Mouse (Mus musculus) WW6 (cell line): ENCODE measurements around the gene Cyfip2.

Experiments
- DNase-seq: peaks from one replicate; pipeline ENCODE4 v3.0.0-alpha.2; 2013; ENCODE audit warnings: low read depth, low spot score

The Cyfip2 gene

DNA sequence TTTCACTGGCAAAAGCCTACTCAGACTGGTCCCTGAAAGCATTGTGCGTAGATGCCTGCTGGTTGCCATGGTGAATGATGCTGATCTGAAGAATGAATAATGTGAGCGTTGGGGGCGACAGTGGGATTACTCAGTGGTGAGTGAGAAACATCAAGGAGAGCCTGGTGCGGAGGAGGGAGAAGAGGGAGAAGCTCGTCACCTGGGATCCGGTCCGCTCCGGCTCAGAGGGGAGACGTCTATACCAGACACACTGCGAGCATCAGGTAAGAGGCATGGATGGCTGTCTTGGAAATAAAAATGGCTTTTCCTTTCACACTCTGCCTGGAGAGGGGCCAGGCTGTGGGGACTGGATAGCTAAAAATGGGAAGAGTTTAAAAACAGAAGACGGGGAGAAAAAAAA, 77.3 kb downstream of the Cyfip2 start, which contains the start of gene Fndc9:
Gene Fndc9 (plus strand): TSS at position 198 of the 400 bp plus-strand sequence.
- DNase-seq: no peak

DNA sequence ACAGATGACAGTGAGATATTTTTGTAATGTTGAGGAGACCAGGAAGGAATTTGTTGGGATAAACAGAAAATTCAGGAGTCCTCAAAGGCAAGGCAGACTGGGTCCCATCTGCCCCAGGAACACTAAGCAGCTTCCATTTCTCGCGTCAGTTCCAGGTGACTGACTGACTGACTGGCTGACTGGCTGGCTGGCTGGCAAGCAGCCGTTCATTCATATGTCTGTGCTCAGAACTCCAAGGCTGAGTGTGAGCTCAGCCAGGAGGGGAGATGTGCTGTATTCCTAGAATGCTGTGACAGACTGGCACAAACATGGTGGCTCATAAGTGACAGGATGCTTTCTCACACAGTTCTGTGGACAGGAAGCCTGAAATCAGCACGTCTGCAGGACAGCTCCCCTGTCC, 78.7 kb downstream of the Cyfip2 start:
- no peak for DNase-seq

DNA sequence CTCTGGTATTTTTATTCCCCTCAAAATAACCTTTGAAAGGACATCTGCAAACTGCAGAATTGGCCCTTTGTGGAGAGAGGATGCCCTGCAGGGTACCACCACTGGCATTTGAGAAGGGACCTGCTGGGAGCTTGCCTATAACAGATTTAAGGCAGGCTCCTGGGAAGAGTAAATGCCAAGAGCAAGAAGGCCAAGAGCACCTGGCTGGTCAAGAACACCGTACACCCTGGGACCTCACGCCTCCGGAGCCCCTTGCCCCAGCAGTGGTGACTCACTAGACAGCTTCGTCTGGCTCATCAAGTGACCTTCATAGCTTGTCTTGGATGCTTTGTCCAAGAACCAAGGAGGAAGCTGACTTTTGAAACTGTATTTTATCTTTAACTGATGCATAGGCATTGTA, 79.9 kb downstream of the Cyfip2 start:
- DNase-seq: no peak

DNA sequence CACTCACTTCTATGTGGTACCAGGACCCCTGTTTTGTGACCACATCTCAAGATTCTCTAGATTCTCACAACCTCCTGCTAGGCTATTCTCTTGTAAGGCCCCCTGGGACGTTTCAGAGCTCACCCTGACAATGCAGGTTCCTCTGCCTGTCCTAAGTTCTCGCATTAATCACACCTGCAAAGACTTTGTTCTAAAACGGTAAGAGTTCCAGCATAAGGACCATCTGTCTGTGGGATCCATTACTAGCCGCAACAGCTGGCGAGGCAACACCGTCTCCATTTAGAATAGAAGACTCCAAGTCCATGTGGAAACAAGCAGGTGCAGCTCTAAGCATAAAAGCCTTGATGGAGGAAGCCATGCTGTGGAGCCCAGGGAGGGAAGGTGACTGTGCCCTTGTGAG, 82.5 kb downstream of the Cyfip2 start:
- no peak for DNase-seq

DNA sequence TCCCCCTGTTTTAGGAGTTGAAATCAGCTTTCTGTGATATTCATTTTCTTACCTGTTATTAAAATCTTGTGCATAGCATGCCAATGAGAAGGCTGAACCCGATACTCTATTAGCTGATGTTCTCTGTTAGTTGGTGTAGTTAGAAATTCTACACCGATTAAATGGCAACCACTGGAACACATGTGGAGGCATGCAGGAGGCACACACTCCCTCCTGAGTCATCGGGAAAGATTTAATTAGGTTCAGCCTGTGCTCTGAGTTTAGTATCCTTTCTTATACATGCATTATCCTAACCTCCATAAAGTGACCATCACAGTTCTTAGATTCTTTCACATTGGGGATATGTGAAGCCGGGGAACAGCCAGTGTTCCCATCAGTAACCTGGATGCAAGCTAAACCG, 87.3 kb downstream of the Cyfip2 start:
- DNase-seq: no peak

DNA sequence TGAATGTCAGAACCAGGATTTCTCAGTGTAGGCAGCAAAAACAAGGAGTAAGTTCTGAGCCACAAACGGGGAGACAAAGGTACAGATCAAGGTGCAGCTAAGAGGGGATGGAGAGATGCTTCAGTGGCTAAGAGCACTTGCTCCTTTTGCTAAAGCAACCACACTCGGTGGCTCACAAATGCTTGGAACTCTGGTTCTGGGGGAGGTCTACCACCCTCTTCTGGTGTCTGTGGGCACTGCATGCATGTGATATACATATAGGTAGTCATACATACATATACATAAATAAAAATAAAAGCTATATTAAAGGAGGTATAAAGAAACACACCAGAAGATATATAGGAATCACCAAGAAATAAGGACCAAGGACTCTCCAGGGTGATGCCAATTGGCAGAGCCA, 89.1 kb downstream of the Cyfip2 start:
- DNase-seq: no peak

DNA sequence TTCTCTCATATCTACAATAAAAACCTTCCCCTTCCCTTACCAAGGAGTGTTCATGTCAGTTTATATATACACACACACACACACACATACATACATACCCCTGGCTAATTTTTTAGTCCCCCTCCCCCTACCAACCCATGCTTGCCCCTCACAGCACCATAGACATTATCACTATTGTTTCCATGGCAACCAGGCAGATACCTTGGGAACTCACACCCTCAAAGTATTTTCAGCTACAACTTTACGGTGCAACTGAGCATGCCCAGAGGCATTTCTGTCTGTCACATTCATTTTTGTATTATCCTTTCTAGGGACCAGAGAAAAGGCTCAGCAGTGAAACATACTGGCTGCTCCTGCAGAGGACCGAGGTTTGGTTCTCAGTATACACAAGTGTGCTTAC, 92.4 kb downstream of the Cyfip2 start:
- DNase-seq: no peak

DNA sequence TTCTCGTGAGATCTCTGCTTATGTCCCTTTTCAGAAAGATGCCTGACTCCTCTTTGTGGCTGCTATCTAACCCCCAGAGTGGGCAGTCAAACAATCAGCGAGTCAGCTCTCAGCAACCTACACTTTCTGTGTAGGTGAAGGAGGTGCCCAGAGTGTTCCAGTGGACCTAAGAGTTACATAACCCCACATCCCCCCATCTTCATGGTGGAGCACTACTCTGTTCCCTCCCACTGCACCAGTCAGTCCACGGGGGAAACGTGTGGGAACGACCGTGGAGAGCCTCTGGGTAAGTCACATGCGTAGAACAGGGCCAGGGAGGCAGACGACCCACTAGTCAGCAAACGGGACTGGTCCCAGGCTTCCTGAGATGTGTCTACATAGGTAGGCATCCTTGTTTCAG, 93.3 kb downstream of the Cyfip2 start:
- no peak for DNase-seq

DNA sequence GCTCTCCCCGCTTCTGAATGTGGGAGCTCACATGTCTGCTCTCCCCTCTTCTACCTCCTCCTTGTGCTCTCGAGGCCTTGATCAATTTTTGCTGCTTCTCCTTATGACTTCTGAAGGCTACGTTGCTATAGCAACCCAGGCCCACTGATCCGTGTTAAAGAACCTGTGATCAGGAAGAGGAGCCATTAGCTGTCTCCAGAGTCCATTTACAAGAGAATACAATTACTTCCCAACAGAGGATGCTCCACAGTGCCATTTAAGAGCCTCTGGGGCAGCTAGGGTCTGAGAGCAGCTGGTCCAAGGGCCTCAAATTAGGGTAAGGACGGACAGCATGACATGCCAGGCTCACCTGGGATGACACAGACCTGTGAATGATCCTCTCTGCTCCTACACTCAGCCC, 94.1 kb downstream of the Cyfip2 start:
- peak; percentile 34 for DNase-seq

DNA sequence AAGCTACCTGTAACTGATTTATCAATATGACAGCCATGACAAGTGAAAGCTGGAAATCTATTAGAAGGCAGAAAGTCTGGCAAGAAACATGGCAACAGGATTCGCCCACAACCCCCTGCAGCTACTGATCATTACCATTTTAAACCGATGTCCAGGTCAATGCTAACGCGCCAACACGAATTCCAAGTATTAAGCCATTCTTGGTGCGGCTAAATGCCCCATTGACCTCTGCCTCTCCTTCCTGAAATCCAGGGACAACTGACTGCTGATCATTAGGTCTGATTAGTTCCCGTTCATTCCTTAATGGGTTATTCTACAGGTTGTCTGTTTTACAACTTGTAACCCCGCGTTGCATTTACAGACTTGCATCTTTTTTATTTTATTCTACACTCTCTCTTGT, 95.0 kb downstream of the Cyfip2 start:
- DNase-seq: no peak

DNA sequence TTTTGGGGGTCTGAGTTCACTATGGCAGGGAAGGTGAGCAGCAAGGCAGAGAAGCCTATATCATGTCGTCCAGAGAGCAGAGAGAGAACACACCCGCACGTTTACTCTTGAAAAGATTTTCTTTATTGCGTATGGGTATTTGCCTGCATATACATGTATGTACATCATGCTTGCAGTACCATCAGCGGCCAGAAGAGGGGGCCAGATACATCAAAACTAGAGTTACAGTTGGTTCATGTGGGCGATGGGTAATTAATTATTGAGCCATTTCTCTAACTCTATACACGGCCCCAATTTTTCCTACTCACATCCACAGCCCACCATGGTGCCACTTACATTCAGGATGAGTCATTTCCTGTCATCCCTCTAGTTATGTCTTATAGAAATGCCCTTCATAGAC, 96.0 kb downstream of the Cyfip2 start:
- DNase-seq: peak; percentile 34

DNA sequence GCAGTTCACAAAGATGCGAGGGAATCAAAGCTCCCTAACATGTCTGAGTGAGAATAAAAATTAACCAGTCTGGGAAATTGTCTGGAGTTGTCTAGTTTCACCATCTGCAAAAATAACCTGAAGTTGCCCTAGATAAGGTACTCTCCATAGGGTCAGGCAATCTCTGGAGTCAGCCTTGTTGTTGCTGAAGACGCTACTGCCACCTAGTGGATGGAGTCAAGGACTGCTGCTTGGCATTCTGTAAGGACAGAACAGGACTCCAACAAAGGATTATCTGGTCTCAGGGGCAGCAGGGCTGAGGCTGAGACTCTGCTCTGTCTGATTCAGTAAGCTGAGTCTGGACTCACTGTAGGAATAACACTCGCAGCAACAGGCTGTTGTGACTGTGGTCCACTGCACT, 97.3 kb downstream of the Cyfip2 start:
- DNase-seq: peak; percentile 80

DNA sequence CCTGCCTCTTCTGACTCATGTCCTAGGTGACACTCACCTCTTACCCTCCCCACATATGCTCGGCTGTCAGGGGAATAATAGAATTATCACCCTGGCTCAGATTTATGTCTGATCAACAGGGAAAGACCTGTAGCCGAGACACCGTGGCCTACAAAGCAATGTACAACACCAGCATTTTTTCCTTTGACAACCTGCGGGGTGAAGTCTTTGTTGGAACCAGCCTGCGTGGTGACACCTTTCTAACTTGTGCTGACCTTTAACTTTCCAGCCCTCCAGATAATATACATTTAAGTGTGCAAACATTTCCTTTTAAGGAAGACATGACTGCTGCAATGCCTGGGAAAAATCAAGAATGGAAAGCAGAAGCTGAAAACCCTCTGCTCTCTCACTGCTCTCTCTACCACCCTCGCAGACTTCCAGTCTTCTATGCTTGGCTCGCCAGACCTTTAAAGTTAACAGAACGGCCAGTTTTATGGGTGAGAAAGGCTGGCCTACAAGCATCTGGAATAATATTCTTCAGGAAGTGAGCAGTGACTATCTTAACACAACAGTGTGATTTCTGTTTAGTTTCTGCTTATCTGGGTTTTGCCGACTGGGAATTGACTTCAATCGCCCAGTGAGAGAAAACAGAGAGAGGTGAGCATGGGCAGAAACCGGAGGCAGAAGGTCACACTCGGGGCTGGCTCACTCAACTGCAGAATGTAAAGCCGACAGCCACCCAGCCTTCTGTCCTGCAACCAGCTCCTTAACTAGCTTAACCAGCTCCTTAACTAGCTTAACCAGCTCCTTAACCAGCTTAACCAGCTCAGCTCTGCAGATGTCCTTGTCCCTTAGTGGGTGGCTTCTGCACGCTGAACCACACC, 98.1 kb downstream of the Cyfip2 start:
- no peak for DNase-seq

DNA sequence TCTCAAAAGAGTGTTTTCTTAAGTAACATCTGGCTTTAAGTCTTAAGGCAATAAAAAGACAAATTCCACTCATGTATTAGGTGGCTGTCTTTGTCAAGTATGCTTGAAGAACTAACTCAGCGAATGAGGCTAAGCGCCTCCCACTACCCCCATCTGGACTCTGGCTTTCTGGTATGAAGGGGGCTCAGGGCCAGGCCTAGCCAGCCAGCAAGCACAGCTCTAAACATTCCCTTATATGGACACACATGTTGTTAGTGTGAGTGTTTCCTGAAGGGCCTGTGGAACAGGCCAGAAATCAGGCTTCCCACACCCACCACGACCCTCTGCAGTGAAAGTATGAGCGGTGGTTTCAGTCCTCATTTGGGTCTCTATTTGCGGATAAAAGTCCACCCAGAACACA, 98.8 kb downstream of the Cyfip2 start:
- DNase-seq: no peak

DNA sequence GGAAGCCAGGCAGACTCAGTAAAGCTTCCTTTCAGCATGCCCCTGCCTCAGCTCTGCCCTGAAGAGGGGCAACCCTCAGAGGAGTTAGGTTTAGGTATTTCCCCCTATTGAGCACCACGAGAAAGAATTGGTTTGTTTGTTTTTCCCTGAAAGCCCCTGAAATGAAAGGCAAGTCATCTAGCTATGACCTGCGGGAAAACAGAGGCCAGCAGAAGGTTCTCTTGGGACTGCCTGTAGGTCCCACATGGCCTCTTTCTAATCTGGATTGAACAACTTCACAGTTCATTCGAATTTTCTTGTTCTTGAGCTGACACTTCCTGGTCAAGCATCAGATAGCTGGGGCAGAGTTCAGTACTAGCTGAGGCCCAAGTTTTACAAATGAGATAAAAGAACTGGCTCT, 100.8 kb downstream of the Cyfip2 start:
- no peak for DNase-seq

DNA sequence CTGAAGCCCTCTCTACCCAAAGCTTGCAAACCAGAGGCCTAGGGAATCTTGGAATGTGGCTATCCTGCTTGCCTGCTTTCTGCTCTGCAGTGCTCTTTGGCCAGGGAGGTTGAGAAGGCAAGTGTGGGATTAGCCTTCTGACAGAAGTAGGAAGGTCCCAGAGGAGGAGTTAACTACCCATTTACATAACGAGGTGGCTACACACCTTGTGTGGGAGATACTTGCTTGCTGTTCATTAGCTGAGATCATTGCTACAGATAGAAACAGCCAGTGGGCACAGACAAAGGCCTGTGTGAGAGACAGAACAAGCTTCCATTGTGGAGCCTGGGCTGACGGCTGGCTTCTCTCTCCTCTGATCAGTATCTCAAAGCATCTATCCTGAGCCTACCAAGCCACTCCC, 102.8 kb downstream of the Cyfip2 start:
- no peak for DNase-seq

DNA sequence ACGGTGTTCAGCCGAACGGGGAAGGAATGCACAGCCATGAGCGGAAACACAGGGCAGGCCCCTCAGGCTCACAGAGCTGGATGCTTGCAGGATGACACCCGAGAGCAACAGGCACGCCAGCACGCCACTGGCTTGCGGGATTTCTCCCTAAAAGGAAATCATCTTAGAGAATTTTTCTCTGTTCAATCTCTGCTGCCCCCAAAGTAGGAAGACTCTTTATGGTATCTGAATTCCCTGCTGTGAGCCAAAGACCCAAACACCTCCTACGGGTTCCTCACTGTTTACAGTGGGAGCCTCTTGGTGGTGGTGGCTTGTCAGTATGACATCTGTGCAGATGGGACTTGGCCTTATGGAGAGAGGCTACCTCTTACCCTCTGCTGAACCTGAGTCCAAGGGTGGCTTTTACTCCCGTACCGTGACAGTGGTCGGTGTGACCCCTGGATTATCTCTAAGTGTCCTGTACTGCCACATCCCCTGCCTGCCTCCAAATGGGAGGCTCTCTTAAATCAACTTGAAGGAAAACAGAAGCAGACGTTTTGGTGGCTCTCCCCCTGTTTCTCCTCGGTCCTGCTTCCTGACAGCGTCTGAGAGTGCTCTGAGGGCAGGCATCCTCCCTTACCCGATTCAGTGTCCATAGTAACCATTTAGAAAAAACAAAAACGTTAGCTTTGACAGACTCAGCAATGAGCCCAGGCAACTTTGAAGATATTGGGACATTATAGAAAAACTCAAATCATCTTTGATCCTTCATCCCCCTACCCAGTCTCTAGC, 106.8 kb downstream of the Cyfip2 start:
- no peak for DNase-seq

DNA sequence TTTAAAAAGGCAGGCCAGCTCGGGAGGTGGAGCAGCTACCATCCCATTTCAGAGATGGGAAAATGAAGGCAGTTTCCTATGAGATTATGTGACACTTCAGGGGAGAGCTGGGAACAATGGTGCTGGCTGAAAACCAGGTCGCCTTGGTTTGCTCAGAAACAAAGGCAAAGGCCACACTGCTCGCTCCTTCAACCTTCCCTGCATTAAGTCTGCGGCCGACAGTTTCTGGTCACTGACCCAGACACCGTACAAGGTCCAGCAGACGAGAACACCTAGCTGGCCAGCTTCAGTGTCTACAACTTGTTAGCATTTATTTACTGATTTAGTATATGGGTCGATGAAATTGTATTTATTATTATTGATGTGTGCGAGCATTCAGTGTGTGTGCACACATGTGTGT, 107.8 kb downstream of the Cyfip2 start:
- DNase-seq: no peak

DNA sequence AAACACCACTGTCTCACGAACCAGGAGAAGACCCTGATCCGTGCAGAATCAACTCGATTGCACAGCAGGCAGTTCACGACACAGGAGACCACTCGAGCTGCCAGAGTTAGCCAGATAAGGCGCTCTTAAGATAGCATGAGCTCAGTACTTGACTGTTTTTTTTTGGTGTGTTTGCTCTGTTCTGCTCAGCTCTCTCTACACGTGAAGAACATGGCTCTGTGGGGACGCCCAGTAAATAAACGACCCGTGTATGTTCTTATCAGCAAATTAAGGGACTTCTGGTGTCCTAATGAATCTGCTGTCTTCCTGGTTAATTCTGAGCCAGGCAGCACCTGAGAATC, 110.1 kb downstream of the Cyfip2 start:
- no peak for DNase-seq

DNA sequence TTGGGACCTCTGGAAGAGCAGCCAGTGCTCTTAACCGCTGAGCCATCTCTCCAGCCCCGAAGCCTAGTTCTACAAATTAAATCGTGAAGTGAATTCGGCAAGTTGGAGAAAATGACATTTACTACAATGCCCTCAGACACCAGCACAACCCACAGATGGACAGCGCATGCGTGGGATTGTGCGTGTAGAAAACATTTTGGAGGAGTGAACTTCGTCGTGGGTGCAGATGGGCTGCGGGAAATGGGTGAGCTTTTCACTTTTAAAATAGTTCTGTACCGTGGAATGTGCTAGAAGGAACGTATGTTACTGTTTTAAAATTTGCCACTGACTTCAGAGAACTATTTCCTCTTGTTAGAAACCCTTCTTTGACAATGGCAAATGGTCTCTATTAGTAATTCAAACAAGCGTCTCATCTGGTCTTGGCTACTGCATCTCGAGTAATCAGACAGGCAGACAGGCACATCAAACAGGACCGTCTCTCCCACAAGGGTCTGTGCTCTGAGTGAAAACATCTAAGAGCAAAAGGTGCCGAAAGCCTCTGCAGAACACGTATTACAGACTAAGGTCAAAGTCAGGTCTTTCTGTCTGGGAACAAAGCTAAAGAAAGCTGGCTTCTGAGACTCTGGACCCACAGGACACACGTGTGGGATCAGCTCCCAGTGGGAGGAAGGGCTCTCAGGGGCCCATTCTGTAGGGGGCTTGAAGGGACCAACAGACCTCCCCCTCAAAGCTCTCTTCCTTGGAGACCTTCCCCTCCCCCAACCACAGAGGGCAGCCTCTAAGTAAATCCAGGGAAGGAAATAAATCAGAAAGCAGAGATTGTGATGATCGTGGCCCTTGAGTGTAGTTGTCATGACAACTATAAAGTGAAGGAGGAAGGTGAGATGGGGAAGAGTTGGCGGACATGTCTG, 110.8 kb downstream of the Cyfip2 start:
- DNase-seq: no peak

DNA sequence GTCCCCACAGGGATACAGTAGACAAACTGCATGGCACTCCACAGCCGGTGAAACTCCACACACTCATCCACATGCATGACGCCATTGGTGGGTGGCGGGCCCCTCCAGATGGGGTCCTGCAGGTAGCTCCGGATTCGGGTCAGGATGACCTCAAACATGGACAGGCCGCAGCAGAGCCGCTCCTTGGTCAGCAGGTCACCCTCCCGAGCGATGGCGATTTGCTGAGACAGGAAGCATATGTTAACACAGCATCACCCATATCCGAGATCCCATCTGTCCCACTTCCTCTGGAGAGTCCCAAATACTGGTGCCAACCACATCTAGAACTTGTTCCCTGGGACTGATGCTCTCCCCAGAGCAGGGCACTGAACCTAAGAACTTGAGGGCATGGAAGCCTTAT, 112.0 kb downstream of the Cyfip2 start:
- no peak for DNase-seq

DNA sequence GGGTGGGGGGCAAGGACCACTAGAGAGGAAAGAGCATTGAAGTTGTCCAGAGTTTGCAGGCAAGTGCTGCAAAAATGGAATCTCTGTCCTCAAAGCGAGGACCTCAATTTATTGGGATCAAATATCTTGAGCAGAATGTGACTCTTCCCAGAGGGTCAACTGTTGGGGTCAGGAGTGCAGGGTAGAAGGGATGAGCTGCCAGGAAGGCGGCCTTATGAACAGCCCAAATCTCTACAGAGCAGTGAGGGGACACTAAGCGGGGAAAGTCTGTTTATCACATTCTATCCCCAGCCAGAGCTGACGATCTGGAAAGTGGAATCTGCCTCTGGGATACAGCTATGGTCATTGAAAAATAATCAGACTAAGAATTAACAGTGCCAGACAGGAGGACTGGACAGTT, 118.5 kb downstream of the Cyfip2 start:
- no peak for DNase-seq
